Mouse (Mus musculus) stomach, postnatal 0 days (tissue): Measurements from ENCODE around the gene Pdpr.

Experiments
- CTCF ChIP-seq: IDR thresholded peaks from 2 replicates; pipeline ENCODE4 v1.5.1; 2016; ENCODE audit warnings: antibody characterized with exemption, low read depth, mild to moderate bottlenecking, moderate library complexity
- EP300 ChIP-seq: optimal IDR thresholded peaks from 2 replicates; pipeline ENCODE3; 2016; ENCODE audit warnings: antibody characterized with exemption

DNA sequence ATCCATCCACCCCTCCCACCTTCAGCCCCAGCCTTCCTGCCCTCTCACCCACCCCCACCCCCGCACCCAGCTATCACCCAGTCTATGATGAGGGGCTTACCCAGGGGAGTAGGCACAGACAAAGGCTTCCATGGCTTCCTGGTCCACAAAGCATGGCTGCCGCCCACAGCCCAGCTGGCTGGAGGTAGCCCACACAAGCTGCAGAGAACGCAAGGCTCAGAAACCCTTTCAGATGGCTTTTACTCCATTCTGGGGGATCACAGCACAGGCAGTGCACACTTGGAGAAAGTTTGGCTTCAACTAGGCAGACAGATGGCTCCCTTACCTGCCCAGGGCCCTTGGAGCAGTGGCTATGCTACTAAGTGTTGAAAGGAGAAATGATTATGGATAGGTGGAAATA is 18.5 kb upstream of the Pdpr start:
- TF ChIP-seq EP300 (no peak), CTCF (no peak)
